Mouse (Mus musculus): ENCODE results near the gene Ntsr1. TPM values are rescaled to one million over a fixed set of nuclear protein-coding genes. Genes with fewer than 3 reads are reported as not detected.
A peak's percentile ranks its signal among the peaks of the same experiment; 100 is the strongest.

The Ntsr1 gene
- total and polyA plus RNA-seq, 2 experiments from 2014 or later = 2.9 to 9.0 TPM

GRCm38 (mm10) chr2:180460801-180461200 is 39.0 kb upstream of the Ntsr1 start:
- Histone ChIP-seq H3K9me3 (ENCODE audit: low read length) (no peaks in the 10 kb centered on the region), H3K36me3 (ENCODE audit: insufficient read depth, low read length) (no peaks in the 10 kb centered on the region), H3K4me1 (ENCODE audit: insufficient read depth, low read length) (no peaks in the 10 kb centered on the region), H3K27me3 (ENCODE audit: insufficient read depth, low read length) (peaks cover 7% of the 10 kb centered on the region; the same call in 1 of the 2 replicates), H3K27ac (no peak overlapping the region), H3K9ac (replicated peaks; ENCODE audit: low read length) (no peak overlapping the region), H3K4me2 (ENCODE audit: low read depth, low read length) (no peak overlapping the region), H3K4me3 (ENCODE audit: low read length) (no peak overlapping the region)
- 56% methylated on average over 8 of the region's 8 CpGs for WGBS
- TF ChIP-seq CTCF (IDR thresholded peaks at IDR 0.05; ENCODE audit: low read depth) = no peak
- DNase-seq (ENCODE audit: low spot score) = no peak
- no peak for ATAC-seq

- Histone ChIP-seq H3K4me3 (ENCODE audit: low read length) (no peak overlapping the region), H3K9me3 (ENCODE audit: low read length) (no peaks in the 10 kb centered on the region), H3K4me1 (ENCODE audit: insufficient read depth, low read length) (no peaks in the 10 kb centered on the region), H3K27ac (no peak overlapping the region), H3K27me3 (ENCODE audit: insufficient read depth, low read length) (peaks cover 2% of the 10 kb centered on the region; the same call in 1 of the 2 replicates), H3K36me3 (ENCODE audit: insufficient read depth, low read length) (no peaks in the 10 kb centered on the region), H3K9ac (replicated peaks; ENCODE audit: low read length) (no peak overlapping the region), H3K4me2 (ENCODE audit: low read depth, low read length) (no peak overlapping the region)
- DNase-seq (ENCODE audit: low spot score) (no peak), ATAC-seq (no peak)
- 85% methylated on average over 8 of the region's 8 CpGs for WGBS
- no peak for TF ChIP-seq CTCF (IDR thresholded peaks at IDR 0.05; ENCODE audit: low read depth)
Measured at GRCm38 (mm10) chr2:180462593-180462992, 37.2 kb upstream of the Ntsr1 start.

- no peaks in the 10 kb centered on the region for H3K4me1 ChIP-seq (ENCODE audit: insufficient read depth, low read length)
- H3K4me2 ChIP-seq (ENCODE audit: low read depth, low read length) = no peak overlapping the region
- H3K27ac ChIP-seq = no peak overlapping the region
- H3K4me3 ChIP-seq (ENCODE audit: low read length) = no peak overlapping the region
- no peak for DNase-seq (ENCODE audit: low spot score)
- ATAC-seq = no peak
- no peak for TF ChIP-seq CTCF (IDR thresholded peaks at IDR 0.05; ENCODE audit: low read depth)
- 59% methylated on average over 7 of the region's 7 CpGs for WGBS
- H3K36me3 ChIP-seq (ENCODE audit: insufficient read depth, low read length) = no peaks in the 10 kb centered on the region
- no peaks in the 10 kb centered on the region for H3K9me3 ChIP-seq (ENCODE audit: low read length)
- no peak overlapping the region for H3K9ac ChIP-seq (replicated peaks; ENCODE audit: low read length)
- no peaks in the 10 kb centered on the region; the same call in 1 of the 2 replicates for H3K27me3 ChIP-seq (ENCODE audit: insufficient read depth, low read length)
Measured at GRCm38 (mm10) chr2:180466505-180466904, 33.3 kb upstream of the Ntsr1 start.

- H3K27me3 ChIP-seq (ENCODE audit: insufficient read depth, low read length) = no peaks in the 10 kb centered on the region
- H3K4me2 ChIP-seq (ENCODE audit: low read depth, low read length) = no peak overlapping the region
- H3K36me3 ChIP-seq (ENCODE audit: insufficient read depth, low read length) = no peaks in the 10 kb centered on the region
- no peak overlapping the region for H3K4me3 ChIP-seq (ENCODE audit: low read length)
- no peak for TF ChIP-seq CTCF (IDR thresholded peaks at IDR 0.05; ENCODE audit: low read depth)
- H3K4me1 ChIP-seq (ENCODE audit: insufficient read depth, low read length) = no peaks in the 10 kb centered on the region
- WGBS = 91% methylated on average over 8 of the region's 8 CpGs
- H3K27ac ChIP-seq = no peak overlapping the region
- no peak overlapping the region for H3K9ac ChIP-seq (replicated peaks; ENCODE audit: low read length)
- H3K9me3 ChIP-seq (ENCODE audit: low read length) = no peaks in the 10 kb centered on the region
- ATAC-seq (no peak), DNase-seq (ENCODE audit: low spot score) (no peak)
Measured at GRCm38 (mm10) chr2:180468871-180469270, 30.9 kb upstream of the Ntsr1 start.

GRCm38 (mm10) chr2:180469768-180470167 is 30.0 kb upstream of the Ntsr1 start:
- no peaks in the 10 kb centered on the region for H3K9me3 ChIP-seq (ENCODE audit: low read length)
- DNase-seq (ENCODE audit: low spot score) = no peak
- ATAC-seq = no peak
- H3K9ac ChIP-seq (replicated peaks; ENCODE audit: low read length) = no peak overlapping the region
- no peak overlapping the region for H3K27ac ChIP-seq
- WGBS = 58% methylated on average over 9 of the region's 9 CpGs
- H3K36me3 ChIP-seq (ENCODE audit: insufficient read depth, low read length) = no peaks in the 10 kb centered on the region
- TF ChIP-seq CTCF (IDR thresholded peaks at IDR 0.05; ENCODE audit: low read depth) = peak; percentile 31
- H3K4me3 ChIP-seq (ENCODE audit: low read length) = no peak overlapping the region
- no peaks in the 10 kb centered on the region for H3K27me3 ChIP-seq (ENCODE audit: insufficient read depth, low read length)
- no peak overlapping the region for H3K4me2 ChIP-seq (ENCODE audit: low read depth, low read length)
- no peaks in the 10 kb centered on the region for H3K4me1 ChIP-seq (ENCODE audit: insufficient read depth, low read length)

- no peak overlapping the region for H3K4me2 ChIP-seq (ENCODE audit: low read depth, low read length)
- no peak overlapping the region for H3K4me3 ChIP-seq (ENCODE audit: low read length)
- no peaks in the 10 kb centered on the region for H3K9me3 ChIP-seq (ENCODE audit: low read length)
- H3K27me3 ChIP-seq (ENCODE audit: insufficient read depth, low read length) = no peaks in the 10 kb centered on the region
- DNase-seq (ENCODE audit: low spot score) = peak; percentile 64
- no peak overlapping the region for H3K27ac ChIP-seq
- H3K4me1 ChIP-seq (ENCODE audit: insufficient read depth, low read length) = no peaks in the 10 kb centered on the region
- ATAC-seq = peak; percentile 57; the same call in 1 of the 2 replicates
- 9% methylated on average over 21 of the region's 21 CpGs for WGBS
- no peaks in the 10 kb centered on the region for H3K36me3 ChIP-seq (ENCODE audit: insufficient read depth, low read length)
- peak; percentile 84 for TF ChIP-seq CTCF (IDR thresholded peaks at IDR 0.05; ENCODE audit: low read depth)
- H3K9ac ChIP-seq (replicated peaks; ENCODE audit: low read length) = no peak overlapping the region
Measured at GRCm38 (mm10) chr2:180472306-180473079, 27.3 kb upstream of the Ntsr1 start.

- Histone ChIP-seq H3K4me3 (ENCODE audit: low read length) (no peak overlapping the region), H3K27ac (no peak overlapping the region), H3K36me3 (ENCODE audit: insufficient read depth, low read length) (no peaks in the 10 kb centered on the region), H3K27me3 (ENCODE audit: insufficient read depth, low read length) (no peaks in the 10 kb centered on the region), H3K9me3 (ENCODE audit: low read length) (no peaks in the 10 kb centered on the region), H3K4me1 (ENCODE audit: insufficient read depth, low read length) (no peaks in the 10 kb centered on the region), H3K9ac (replicated peaks; ENCODE audit: low read length) (no peak overlapping the region), H3K4me2 (ENCODE audit: low read depth, low read length) (no peak overlapping the region)
- WGBS = 27% methylated on average over 7 of the region's 7 CpGs
- TF ChIP-seq CTCF (IDR thresholded peaks at IDR 0.05; ENCODE audit: low read depth) = peak; percentile 72
- ATAC-seq = peak; percentile 88
- DNase-seq (ENCODE audit: low spot score) = peak; percentile 91
Measured at GRCm38 (mm10) chr2:180473080-180473440, 26.7 kb upstream of the Ntsr1 start.
